Mouse (Mus musculus) urinary bladder, adult 18-20 months (tissue): ENCODE results near the gene Abhd16a.

Experiments
- DNase-seq, 2 experiments: peaks; one replicate each; pipeline ENCODE4 v3.0.0; 2022; ENCODE audit warnings: low spot score in 2 of 2, mixed read lengths in 2 of 2

Gene Abhd16a

GRCm38 (mm10) chr17:35058911-35059892, 29.9 kb upstream of the Abhd16a start, which contains the start of gene Ddah2:
Ddah2 (plus strand) TSS chr17:35059035.
- DNase-seq: peak; percentile 78 to 80

- no peak for DNase-seq
Measured at GRCm38 (mm10) chr17:35060071-35060470, 29.0 kb upstream of the Abhd16a start.

GRCm38 (mm10) chr17:35060737-35061297, 28.2 kb upstream of the Abhd16a start:
- DNase-seq: no peak

- no peak for DNase-seq
Measured at GRCm38 (mm10) chr17:35061299-35061698, 27.8 kb upstream of the Abhd16a start.

- DNase-seq: no peak
Measured at GRCm38 (mm10) chr17:35063466-35063865, 25.6 kb upstream of the Abhd16a start.

- DNase-seq: peak in 1 of 2 experiments; percentile 39
Measured at GRCm38 (mm10) chr17:35064378-35064877, 24.6 kb upstream of the Abhd16a start.

- DNase-seq: peak; percentile 73 to 77
Measured at GRCm38 (mm10) chr17:35064951-35065947, 23.8 kb upstream of the Abhd16a start, which contains the start of gene Ly6g6c. Ly6g6c (plus strand) TSS chr17:35065388.

- DNase-seq: no peak
Measured at GRCm38 (mm10) chr17:35066084-35066483, 23.0 kb upstream of the Abhd16a start, which contains the start of gene Mpig6b. Mpig6b (minus strand) TSS chr17:35066184.

GRCm38 (mm10) chr17:35068213-35068914, 20.7 kb upstream of the Abhd16a start:
- peak in 1 of 2 experiments; percentile 54 for DNase-seq

- no peak for DNase-seq
Measured at GRCm38 (mm10) chr17:35070556-35071229, 18.4 kb upstream of the Abhd16a start.

GRCm38 (mm10) chr17:35071454-35071853, 17.6 kb upstream of the Abhd16a start:
- DNase-seq: no peak

- no peak for DNase-seq
Measured at GRCm38 (mm10) chr17:35074097-35074496, 15.0 kb upstream of the Abhd16a start.

- DNase-seq: no peak
Measured at GRCm38 (mm10) chr17:35076507-35077176, 12.4 kb upstream of the Abhd16a start, which contains the start of gene Ly6g6e. Ly6g6e (plus strand) TSS chr17:35076902.

GRCm38 (mm10) chr17:35077285-35077684, 11.8 kb upstream of the Abhd16a start:
- no peak for DNase-seq

GRCm38 (mm10) chr17:35077786-35078233, 11.3 kb upstream of the Abhd16a start, which contains the start of gene Ly6g6d:
Ly6g6d (minus strand) TSS chr17:35078065.
- peak; percentile 46 to 74 for DNase-seq

GRCm38 (mm10) chr17:35079778-35080177, 9.3 kb upstream of the Abhd16a start:
- no peak for DNase-seq

GRCm38 (mm10) chr17:35080248-35080647, 8.8 kb upstream of the Abhd16a start:
- DNase-seq: no peak

- no peak for DNase-seq
Measured at GRCm38 (mm10) chr17:35080710-35081109, 8.4 kb upstream of the Abhd16a start.
